Mouse (Mus musculus) liver, embryonic 14.5 days (tissue): Measurements from ENCODE around the gene Bola1. TPM values are rescaled to one million over a fixed set of nuclear protein-coding genes. Genes with fewer than 3 reads are reported as not detected.

Experiments used
- ATAC-seq: fragments of 200-750 bp; cut with Nextera tagmentation; 2 replicates; pipeline ENCODE4 v1.8.0; 2017; ENCODE audit warnings: moderate number of reproducible peaks, mild to moderate bottlenecking, moderate library complexity; ENCODE audit not compliant: insufficient read depth
- DNase-seq, 3 experiments: peaks; one replicate each; pipeline ENCODE4 v3.0.0-alpha.2; 2012 to 2013; ENCODE audit warnings: low read depth in 3 of 3, low spot score in 3 of 3
- H3K27ac ChIP-seq: fragments of 300-500 bp; sonication (generic); 2 replicates; pipeline ENCODE4 v1.5.1; 2014; ENCODE audit warnings: moderate library complexity, mild to moderate bottlenecking, control low read depth, inconsistent platforms
- H3K27me3 ChIP-seq: fragments of 300-500 bp; sonication (generic); 2 replicates; pipeline ENCODE4 v1.6.1; 2014; ENCODE audit warnings: mild to moderate bottlenecking, low read length, moderate library complexity; ENCODE audit not compliant: control insufficient read depth, insufficient read depth
- H3K36me3 ChIP-seq: fragments of 300-500 bp; sonication (generic); replicated peaks from 2 replicates; pipeline ENCODE4 v1.6.1; 2014; ENCODE audit warnings: low read depth; ENCODE audit not compliant: control insufficient read depth, insufficient read depth
- H3K4me1 ChIP-seq, 2 experiments: fragments of 200-500 bp in 1 of 2; fragments of 300-500 bp in 1 of 2; sonication (generic) in 1 of 2; replicated peaks; 2 replicates each; pipeline ENCODE4 v1.6.1; 2012 to 2014; ENCODE audit warnings: antibody characterized with exemption in 1 of 2, inconsistent platforms in 1 of 2, low read length in 1 of 2; ENCODE audit not compliant: control insufficient read depth in 2 of 2, insufficient read depth in 2 of 2
- H3K4me2 ChIP-seq: fragments of 300-500 bp; sonication (generic); 2 replicates; pipeline ENCODE4 v1.6.1; 2014; ENCODE audit warnings: low read depth, mild to moderate bottlenecking, control low read depth, moderate library complexity
- H3K4me3 ChIP-seq, 2 experiments: fragments of 200-500 bp in 1 of 2; fragments of 300-500 bp in 1 of 2; sonication (generic) in 1 of 2; 2 replicates each; pipeline ENCODE4 v1.5.1; 2012 to 2014; ENCODE audit warnings: low read depth in 2 of 2, low read length in 2 of 2, mild to moderate bottlenecking in 2 of 2, control low read depth in 1 of 2, inconsistent platforms in 1 of 2, moderate library complexity in 1 of 2; ENCODE audit not compliant: insufficient read depth in 1 of 2
- H3K9ac ChIP-seq: fragments of 300-500 bp; sonication (generic); replicated peaks from 2 replicates; pipeline ENCODE4 v1.6.1; 2014; ENCODE audit warnings: mild to moderate bottlenecking, control low read depth, moderate library complexity
- H3K9me3 ChIP-seq: fragments of 300-500 bp; sonication (generic); 2 replicates; pipeline ENCODE4 v1.6.1; 2016; ENCODE audit warnings: low read length, mixed read lengths; ENCODE audit not compliant: control insufficient read depth
- CTCF ChIP-seq: IDR thresholded peaks from 2 replicates; pipeline ENCODE4 v1.5.1; 2016; ENCODE audit warnings: antibody characterized with exemption, low read depth, control low read depth
- EP300 ChIP-seq: IDR thresholded peaks from 2 replicates; pipeline ENCODE4 v1.6.1; 2016; ENCODE audit warnings: antibody characterized with exemption, low read depth
- WGBS: fragments of 180-500 bp; shearing (Covaris S2); extraction: QIAGEN DNeasy Blood & Tissue Kit; methylation state at CpG from one replicate; pipeline ENCODE4 v1.1.7; 2014; ENCODE audit not compliant: insufficient replicate concordance; 5-methylcytosine and 5-hydroxymethylcytosine counted together
- polyA plus RNA-seq, 2 experiments: library from polyadenylated mRNA; depleted of rRNA in 1 of 2; stranded (reverse) in 1 of 2; unstranded in 1 of 2; fragments of >200 nt; fragmentation: Nextera tagmentation in 1 of 2; extraction: Ambion mirVana in 1 of 2; gene quantifications; 2 replicates each; pipeline versions ENCODE4 v1.2.1 to v1.2.3; 2012 to 2014

Gene Bola1
- polyA plus RNA-seq, 2 experiments = 34.0 to 49.4 TPM

DNA sequence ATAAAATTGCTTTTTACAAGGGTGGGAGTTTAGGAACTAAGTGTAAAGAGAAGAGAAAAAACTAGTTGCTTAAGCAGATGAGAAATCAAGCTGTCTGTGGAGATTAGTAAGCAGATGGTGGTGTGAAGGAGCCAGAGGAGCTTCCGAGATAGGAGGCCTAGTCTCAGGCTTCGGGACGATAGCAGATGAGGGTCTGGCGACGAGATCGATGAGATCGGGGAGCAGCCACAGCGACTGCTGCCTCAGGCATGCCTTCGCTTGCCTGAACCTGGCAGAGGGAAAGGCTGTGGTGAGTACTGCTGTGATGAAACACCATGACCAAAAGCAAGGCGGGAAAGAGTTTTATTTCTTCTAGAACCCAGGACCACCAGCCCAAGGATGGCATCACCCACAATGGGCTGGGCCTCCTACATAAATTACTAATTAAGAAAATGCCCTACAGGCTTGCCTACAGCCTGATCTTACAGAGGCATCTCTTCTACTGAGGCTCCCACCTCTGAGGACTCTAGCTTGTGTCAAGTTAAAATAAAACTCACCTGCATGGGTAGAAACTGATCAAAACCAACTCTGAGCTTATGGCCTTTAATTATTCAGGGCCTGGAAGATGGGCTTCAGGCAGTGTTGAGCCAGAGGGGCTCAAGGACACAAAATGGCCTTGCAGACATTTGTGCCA, 35.3 kb upstream of the Bola1 start:
- peak; percentile 88 for ATAC-seq
- no peaks in the 10 kb centered on the region for H3K9me3 ChIP-seq
- H3K4me1 ChIP-seq = peaks cover 33 to 42% of the 10 kb centered on the region in 2 experiments
- H3K4me2 ChIP-seq = peak overlapping the region; percentile 50
- 19% methylated on average over 10 of the region's 10 CpGs for WGBS
- DNase-seq = peak; percentile 75 to 77 (median 76)
- no peaks in the 10 kb centered on the region for H3K27me3 ChIP-seq
- no peak overlapping the region for H3K4me3 ChIP-seq
- TF ChIP-seq EP300 (peak; percentile 87), CTCF (no peak)
- H3K27ac ChIP-seq = peak overlapping the region; percentile 77
- peak overlapping the region; percentile 41 for H3K9ac ChIP-seq
- H3K36me3 ChIP-seq = no peaks in the 10 kb centered on the region

DNA sequence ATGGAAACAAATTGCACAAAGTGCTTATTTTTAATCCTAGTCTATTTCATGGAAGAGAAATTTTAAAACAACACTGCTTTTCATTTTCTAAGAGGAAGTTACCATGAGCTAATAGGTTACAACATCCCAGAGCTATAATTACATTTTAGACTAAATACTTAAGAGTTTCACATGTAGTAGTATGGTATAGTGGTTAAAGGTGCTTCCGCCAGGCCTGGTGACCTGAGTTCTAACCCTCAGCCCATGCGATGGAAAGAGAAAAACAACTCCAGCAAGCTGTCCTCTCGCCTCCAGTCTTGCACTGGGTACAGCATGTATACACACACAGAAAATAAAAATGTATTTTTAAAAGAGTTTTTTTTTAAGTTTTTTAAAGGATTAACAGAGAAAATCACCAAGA, 32.3 kb upstream of the Bola1 start:
- DNase-seq = no peak
- Histone ChIP-seq H3K9me3 (no peaks in the 10 kb centered on the region), H3K27me3 (no peaks in the 10 kb centered on the region), H3K27ac (no peak overlapping the region), H3K9ac (no peak overlapping the region), H3K4me3 (no peak overlapping the region), H3K36me3 (no peaks in the 10 kb centered on the region), H3K4me1 (peaks cover 39 to 51% of the 10 kb centered on the region in 2 experiments), H3K4me2 (no peak overlapping the region)
- 71% methylated on average over 3 of the region's 3 CpGs for WGBS
- no peak for TF ChIP-seq EP300
- TF ChIP-seq CTCF = no peak
- no peak for ATAC-seq

DNA sequence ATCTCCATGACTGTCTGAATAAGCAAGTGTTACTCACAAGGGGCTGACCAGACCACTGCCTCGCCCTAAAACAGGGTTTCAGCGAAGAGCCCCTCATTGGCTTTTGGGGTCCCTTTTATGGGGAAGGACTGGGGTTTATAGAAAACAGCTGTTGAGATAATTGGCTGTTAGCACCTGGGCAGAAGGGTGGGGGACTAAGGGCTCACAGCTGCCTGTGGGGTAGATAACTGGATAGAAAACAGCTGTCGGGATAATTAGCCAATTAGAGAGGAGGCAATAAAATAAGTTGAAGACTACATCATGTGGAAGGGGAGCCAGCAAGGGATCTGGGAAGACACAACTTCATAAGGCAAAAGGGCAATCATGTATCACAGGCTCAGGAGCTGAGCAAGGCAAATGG, 31.4 kb upstream of the Bola1 start:
- no peak for ATAC-seq
- Histone ChIP-seq H3K36me3 (no peaks in the 10 kb centered on the region), H3K4me2 (peak overlapping the region; percentile 0), H3K9me3 (no peaks in the 10 kb centered on the region), H3K4me3 (no peak overlapping the region), H3K27ac (peak overlapping the region; percentile 52), H3K27me3 (no peaks in the 10 kb centered on the region), H3K9ac (peak overlapping the region; percentile 25; the same call in 1 of the 2 replicates), H3K4me1 (peaks cover 33 to 45% of the 10 kb centered on the region in 2 experiments)
- TF ChIP-seq EP300 (peak; percentile 58), CTCF (no peak)
- DNase-seq = no peak
- 53% methylated on average over 3 of the region's 3 CpGs for WGBS

DNA sequence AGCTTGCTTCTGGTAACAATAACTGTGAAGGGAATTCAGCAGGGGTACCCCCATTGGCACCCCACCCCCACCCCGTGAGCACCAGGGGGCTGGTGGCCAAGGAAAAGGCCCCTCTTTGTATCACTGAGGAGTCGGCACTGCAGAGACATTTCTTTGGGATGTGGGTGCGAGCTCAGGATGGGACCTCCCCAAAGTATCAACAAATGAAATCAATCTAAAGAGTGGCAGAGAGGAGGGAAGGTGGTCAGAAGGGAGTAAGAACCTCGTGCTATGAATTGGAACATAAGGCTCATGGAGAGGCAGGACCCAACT, 29.5 kb upstream of the Bola1 start:
- Histone ChIP-seq H3K9ac (peak overlapping the region; percentile 96), H3K27ac (peak overlapping the region; percentile 94), H3K27me3 (no peaks in the 10 kb centered on the region), H3K4me3 (peak overlapping the region; percentile 72 to 74), H3K36me3 (no peaks in the 10 kb centered on the region), H3K4me1 (peaks cover 30 to 39% of the 10 kb centered on the region in 2 experiments), H3K9me3 (no peaks in the 10 kb centered on the region), H3K4me2 (peak overlapping the region; percentile 76)
- ATAC-seq (no peak), DNase-seq (no peak)
- TF ChIP-seq CTCF (no peak), EP300 (no peak)
- WGBS = 68% methylated on average over 4 of the region's 4 CpGs

DNA sequence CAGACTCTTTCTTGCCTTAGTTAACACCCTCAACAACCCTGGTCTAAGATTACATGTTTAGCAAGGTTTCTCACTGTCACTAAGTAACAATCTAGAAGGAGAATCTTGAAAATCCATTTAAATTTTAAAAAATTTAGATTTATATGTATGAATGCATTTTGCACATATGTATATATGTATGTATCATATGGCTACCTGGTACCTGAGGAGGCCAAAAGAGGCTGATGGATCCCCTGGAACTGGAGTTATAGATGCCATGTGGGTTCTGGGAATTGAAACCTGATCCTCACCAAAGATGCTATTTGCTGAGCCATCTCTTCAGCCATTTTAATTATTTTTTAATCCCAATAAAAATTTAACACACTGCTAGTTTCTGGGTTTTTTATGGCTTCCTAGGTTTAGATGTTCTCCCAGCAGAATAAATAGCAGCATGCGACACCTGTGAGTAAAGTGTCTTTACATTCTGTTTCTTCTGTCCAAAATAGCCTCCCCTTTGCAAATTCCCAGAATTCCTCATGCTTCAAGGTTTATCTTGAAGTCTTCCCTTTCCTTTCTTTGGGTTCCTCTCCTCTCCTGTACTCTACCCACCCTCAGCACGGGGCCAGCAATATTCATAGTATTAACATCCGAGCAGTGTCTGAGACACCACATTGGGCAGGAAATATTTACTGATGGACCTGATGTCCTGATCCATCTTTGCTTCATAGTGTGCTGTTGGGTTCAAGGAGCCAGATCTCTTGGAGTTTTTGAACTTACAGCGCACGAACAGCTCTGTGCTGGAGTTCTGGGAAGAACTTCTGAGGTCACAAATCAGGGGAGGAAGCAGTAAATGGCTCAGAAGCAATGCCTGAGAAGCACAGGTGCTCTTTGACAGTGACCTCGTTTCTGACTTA, 28.9 kb upstream of the Bola1 start:
- H3K4me1 ChIP-seq = peaks cover 30 to 39% of the 10 kb centered on the region in 2 experiments
- 41% methylated on average over 6 of the region's 6 CpGs for WGBS
- H3K9ac ChIP-seq = peak overlapping the region; percentile 96
- DNase-seq = peak in 1 of 3 experiments; percentile 61
- no peaks in the 10 kb centered on the region for H3K9me3 ChIP-seq
- H3K27ac ChIP-seq = peak overlapping the region; percentile 94
- ATAC-seq = no peak
- peak overlapping the region; percentile 72 to 74 for H3K4me3 ChIP-seq
- no peaks in the 10 kb centered on the region for H3K27me3 ChIP-seq
- H3K36me3 ChIP-seq = no peaks in the 10 kb centered on the region
- H3K4me2 ChIP-seq = peak overlapping the region; percentile 76
- TF ChIP-seq CTCF (no peak), EP300 (no peak)
